Mouse (Mus musculus) forebrain, embryonic 15.5 days (tissue): ENCODE measurements around the gene Lelp1. TPM values are rescaled to one million over a fixed set of nuclear protein-coding genes. Genes with fewer than 3 reads are reported as not detected.
A peak's percentile ranks its signal among the peaks of the same experiment; 100 is the strongest.

Source experiments
- ATAC-seq: fragments of 200-750 bp; cut with Nextera tagmentation; replicated peaks from 2 replicates; pipeline ENCODE4 v1.8.0; 2017; ENCODE audit warnings: mild to moderate bottlenecking, moderate TSS enrichment, moderate library complexity
- H3K27ac ChIP-seq: fragments of 300-500 bp; sonication (generic); replicated peaks from 2 replicates; pipeline ENCODE4 v1.5.1; 2015; ENCODE audit warnings: mild to moderate bottlenecking, inconsistent platforms
- H3K27me3 ChIP-seq: fragments of 300-500 bp; sonication (generic); 2 replicates; pipeline ENCODE4 v1.6.1; 2015; ENCODE audit warnings: inconsistent platforms
- H3K36me3 ChIP-seq: fragments of 300-500 bp; sonication (generic); 2 replicates; pipeline ENCODE4 v1.6.1; 2015; ENCODE audit warnings: mild to moderate bottlenecking, inconsistent platforms
- H3K4me1 ChIP-seq: fragments of 300-500 bp; sonication (generic); 2 replicates; pipeline ENCODE4 v1.6.1; 2015; ENCODE audit warnings: inconsistent platforms
- H3K4me2 ChIP-seq: fragments of 300-500 bp; sonication (generic); replicated peaks from 2 replicates; pipeline ENCODE4 v1.6.1; 2015; ENCODE audit warnings: mild to moderate bottlenecking, inconsistent platforms
- H3K4me3 ChIP-seq: fragments of 300-500 bp; sonication (generic); 2 replicates; pipeline ENCODE4 v1.5.1; 2015; ENCODE audit warnings: mild to moderate bottlenecking, inconsistent platforms
- H3K9ac ChIP-seq: fragments of 300-500 bp; sonication (generic); replicated peaks from 2 replicates; pipeline ENCODE4 v1.6.1; 2015; ENCODE audit warnings: mild to moderate bottlenecking, inconsistent platforms
- H3K9me3 ChIP-seq: fragments of 300-500 bp; sonication (generic); 2 replicates; pipeline ENCODE4 v1.6.1; 2016; ENCODE audit warnings: inconsistent platforms
- WGBS: fragments of 180-500 bp; shearing (Covaris S2); methylation state at CpG from one replicate; pipeline ENCODE4 v1.1.7; 2015; ENCODE audit warnings: mixed read lengths; 5-methylcytosine and 5-hydroxymethylcytosine counted together
- polyA plus RNA-seq: library from polyadenylated mRNA; unstranded; fragments of >200 nt; fragmentation: Nextera tagmentation; extraction: Ambion mirVana; gene quantifications from 2 replicates; pipeline ENCODE4 v1.2.1, GENCODE M21; 2015

Gene Lelp1
- polyA plus RNA-seq: not detected in 2 replicates

DNA sequence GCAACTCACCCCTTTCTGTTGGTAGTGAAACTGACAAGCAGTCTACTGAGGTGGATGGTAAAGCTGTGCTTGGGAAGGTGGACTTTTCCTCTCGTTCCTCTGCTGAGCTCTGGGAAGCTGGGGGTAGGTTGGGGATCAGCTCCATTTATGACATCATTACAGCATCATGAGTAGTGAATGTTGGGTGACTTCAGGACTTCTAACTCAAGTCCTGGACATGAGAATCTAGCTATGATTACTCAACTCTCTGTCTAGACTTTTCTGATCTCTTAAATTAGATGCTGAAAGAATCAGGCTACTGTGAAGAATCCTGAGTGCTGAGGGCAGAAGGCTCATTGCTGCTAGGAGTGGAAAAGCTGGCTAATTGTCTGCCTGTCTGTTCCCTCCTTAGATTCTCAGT, at the start of gene Lelp1:
Gene Lelp1 (minus strand): TSS at position 101 of the 400 bp plus-strand sequence.
- WGBS: 72% methylated on average over 1 of the region's 1 CpGs
- no peak for ATAC-seq
- H3K27me3 ChIP-seq: no peaks in the 10 kb centered on the region
- H3K4me2 ChIP-seq: no peak within 1 kb of the TSS
- no peaks in the 10 kb centered on the region for H3K9me3 ChIP-seq
- H3K27ac ChIP-seq: no peak within 1 kb of the TSS
- no peak within 1 kb of the TSS for H3K9ac ChIP-seq
- no peaks in the 10 kb centered on the region for H3K4me1 ChIP-seq
- H3K4me3 ChIP-seq: no peak within 1 kb of the TSS
- no peaks in the 10 kb centered on the region for H3K36me3 ChIP-seq

DNA sequence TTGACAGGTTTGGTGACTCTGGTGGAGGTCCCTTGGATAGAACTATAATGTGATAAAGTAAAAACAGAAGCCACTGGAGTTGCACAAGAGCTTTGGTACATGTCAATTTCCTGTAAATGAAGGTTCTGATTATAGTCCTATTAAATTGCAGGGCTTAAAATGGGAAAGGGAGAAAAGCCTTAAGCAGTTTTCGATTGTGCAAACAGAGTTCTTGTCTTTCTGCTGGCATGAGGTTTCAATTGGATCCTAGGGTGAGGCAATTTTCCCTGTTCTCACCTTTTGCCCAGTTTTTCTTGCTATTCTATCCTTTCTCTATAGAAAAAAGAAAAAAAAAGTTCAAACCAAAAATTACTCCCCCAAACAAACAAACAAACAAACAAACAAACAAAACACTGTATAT, 34.3 kb upstream of the Lelp1 start:
- Histone ChIP-seq H3K4me2 (no peak overlapping the region), H3K9ac (no peak overlapping the region), H3K27ac (no peak overlapping the region), H3K36me3 (no peaks in the 10 kb centered on the region), H3K4me3 (no peak overlapping the region), H3K4me1 (no peaks in the 10 kb centered on the region), H3K9me3 (no peaks in the 10 kb centered on the region), H3K27me3 (no peaks in the 10 kb centered on the region)
- no peak for ATAC-seq
- WGBS: 82% methylated on average over 1 of the region's 1 CpGs

GRCm38 (mm10) chr3:92169847-92170246, 27.3 kb upstream of the Lelp1 start:
- no peaks in the 10 kb centered on the region for H3K27me3 ChIP-seq
- H3K36me3 ChIP-seq: no peaks in the 10 kb centered on the region
- WGBS: 89% methylated on average over 3 of the region's 3 CpGs
- H3K4me2 ChIP-seq: no peak overlapping the region
- no peaks in the 10 kb centered on the region for H3K9me3 ChIP-seq
- H3K27ac ChIP-seq: no peak overlapping the region
- H3K9ac ChIP-seq: no peak overlapping the region
- no peaks in the 10 kb centered on the region for H3K4me1 ChIP-seq
- no peak overlapping the region for H3K4me3 ChIP-seq
- no peak for ATAC-seq

GRCm38 (mm10) chr3:92153322-92153721, 10.8 kb upstream of the Lelp1 start:
- no peak overlapping the region for H3K4me3 ChIP-seq
- no peak overlapping the region for H3K4me2 ChIP-seq
- H3K36me3 ChIP-seq: no peaks in the 10 kb centered on the region
- no peaks in the 10 kb centered on the region for H3K4me1 ChIP-seq
- no peaks in the 10 kb centered on the region for H3K9me3 ChIP-seq
- 0 out of 2 replicates have a peak, but pooled peaks have one; percentile 27 for ATAC-seq
- no peak overlapping the region for H3K9ac ChIP-seq
- no peak overlapping the region for H3K27ac ChIP-seq
- no peaks in the 10 kb centered on the region for H3K27me3 ChIP-seq

DNA sequence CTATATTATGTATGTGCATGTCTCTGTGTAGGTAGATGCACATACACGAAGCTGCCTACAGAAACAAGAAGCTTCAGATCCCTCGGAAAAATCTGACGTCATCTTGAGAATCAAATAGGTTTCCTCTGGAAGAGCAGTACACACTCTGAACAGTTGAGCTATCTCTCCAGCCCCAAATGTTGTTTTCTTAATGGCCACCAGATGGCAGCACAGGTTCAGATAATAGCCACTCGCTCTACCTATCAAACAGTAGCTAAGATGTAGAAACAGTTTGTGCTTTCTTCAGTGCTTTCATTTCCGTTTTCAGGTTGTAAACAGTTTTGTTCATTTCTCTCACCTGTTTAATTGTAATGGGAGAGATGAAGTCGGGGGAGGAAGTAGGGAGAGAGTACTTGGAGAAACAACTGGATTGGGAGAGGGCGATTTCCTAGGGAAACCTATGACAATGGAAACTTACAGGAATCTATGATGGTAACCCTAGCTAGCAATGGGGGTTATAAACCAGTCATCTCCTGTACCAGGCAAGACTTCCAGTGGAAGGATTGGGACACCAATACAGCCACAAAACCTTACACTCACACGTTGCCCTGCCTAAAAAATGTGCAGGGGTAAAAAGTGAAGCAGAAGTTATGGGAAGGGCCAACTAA, 8.2 kb upstream of the Lelp1 start:
- Histone ChIP-seq H3K36me3 (no peaks in the 10 kb centered on the region), H3K27ac (no peak overlapping the region), H3K4me1 (no peaks in the 10 kb centered on the region), H3K9ac (no peak overlapping the region), H3K4me3 (no peak overlapping the region), H3K27me3 (no peaks in the 10 kb centered on the region), H3K4me2 (no peak overlapping the region), H3K9me3 (no peaks in the 10 kb centered on the region)
- WGBS: 24% methylated on average over 8 of the region's 8 CpGs
- ATAC-seq: peak; percentile 95

DNA sequence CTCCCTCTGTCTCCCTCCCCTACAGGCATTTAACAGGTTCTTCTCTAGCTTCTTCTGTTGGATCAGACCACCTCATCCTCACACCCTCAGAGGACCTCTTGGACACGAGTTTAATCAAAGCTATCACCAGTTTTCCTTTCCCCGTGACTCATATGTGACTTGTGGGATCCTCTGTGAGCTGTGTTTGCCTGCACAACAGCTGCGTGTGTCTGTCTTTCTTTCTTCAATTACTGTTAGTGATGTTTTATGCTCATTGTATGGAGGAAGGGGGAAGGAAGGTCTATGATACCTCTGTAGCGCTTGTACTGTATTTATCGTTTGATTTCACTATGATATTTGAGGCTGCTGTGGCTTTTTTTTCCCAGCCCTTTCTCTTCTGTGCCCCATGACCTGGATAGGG, 5.4 kb upstream of the Lelp1 start:
- Histone ChIP-seq H3K9me3 (no peaks in the 10 kb centered on the region), H3K27ac (no peak overlapping the region), H3K36me3 (no peaks in the 10 kb centered on the region), H3K9ac (no peak overlapping the region), H3K27me3 (no peaks in the 10 kb centered on the region), H3K4me3 (no peak overlapping the region), H3K4me2 (no peak overlapping the region), H3K4me1 (no peaks in the 10 kb centered on the region)
- WGBS: 83% methylated on average over 5 of the region's 5 CpGs
- ATAC-seq: no peak

DNA sequence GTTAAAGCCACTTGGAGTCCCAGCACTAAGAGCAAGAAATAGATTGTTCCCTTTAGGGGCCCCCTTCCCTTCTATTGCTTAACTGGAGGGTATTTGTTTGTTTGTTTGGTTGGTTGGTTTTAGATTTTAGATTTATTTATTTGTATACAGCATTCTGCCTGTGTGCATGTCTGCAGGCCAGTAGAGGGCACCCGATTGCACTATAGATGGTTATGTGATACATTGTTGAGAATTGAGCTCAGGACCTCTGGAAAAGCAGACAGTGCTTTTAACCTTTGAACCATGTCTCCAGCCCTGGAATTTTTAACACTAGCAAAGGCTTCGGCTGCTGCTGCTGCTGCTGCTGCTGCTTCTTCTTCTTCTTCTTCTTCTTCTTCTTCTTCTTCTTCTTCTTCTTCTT, 4.9 kb upstream of the Lelp1 start:
- Histone ChIP-seq H3K36me3 (no peaks in the 10 kb centered on the region), H3K9ac (no peak overlapping the region), H3K27me3 (no peaks in the 10 kb centered on the region), H3K4me2 (no peak overlapping the region), H3K4me3 (no peak overlapping the region), H3K4me1 (no peaks in the 10 kb centered on the region), H3K9me3 (no peaks in the 10 kb centered on the region), H3K27ac (no peak overlapping the region)
- ATAC-seq: no peak
- 62% methylated on average over 2 of the region's 2 CpGs for WGBS

GRCm38 (mm10) chr3:92123847-92124246, 18.7 kb downstream of the Lelp1 start, which contains the start of gene Prr9:
Gene Prr9, minus strand, starts transcription at chr3:92123947.
- Histone ChIP-seq H3K27ac (no peak within 1 kb of the TSS), H3K4me1 (no peaks in the 10 kb centered on the region), H3K9me3 (no peaks in the 10 kb centered on the region), H3K4me3 (no peak within 1 kb of the TSS), H3K36me3 (no peaks in the 10 kb centered on the region), H3K4me2 (no peak within 1 kb of the TSS), H3K27me3 (no peaks in the 10 kb centered on the region), H3K9ac (no peak within 1 kb of the TSS)
- ATAC-seq: no peak
- WGBS: 84% methylated on average over 5 of the region's 5 CpGs

DNA sequence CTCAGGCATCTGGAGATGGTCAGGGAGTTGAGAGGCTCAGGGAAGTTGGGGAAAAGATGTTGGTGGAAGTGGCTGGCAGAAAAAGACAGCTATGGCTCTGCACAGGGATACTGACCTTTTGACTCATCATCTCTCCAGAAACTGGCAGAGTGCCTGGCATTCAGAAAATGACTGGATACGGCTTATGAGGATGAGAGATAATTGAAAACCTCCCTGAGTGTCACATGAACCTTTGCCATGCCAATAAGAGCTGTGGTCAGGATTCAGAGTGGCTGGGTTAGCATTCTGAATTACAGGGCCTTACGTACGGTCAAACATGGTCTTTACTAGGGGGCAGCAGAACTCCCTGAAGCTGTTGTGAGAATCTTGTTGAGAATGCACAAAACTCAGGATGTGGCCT, 21.6 kb downstream of the Lelp1 start:
- H3K36me3 ChIP-seq: no peaks in the 10 kb centered on the region
- 82% methylated on average over 3 of the region's 3 CpGs for WGBS
- no peak overlapping the region for H3K9ac ChIP-seq
- ATAC-seq: no peak
- no peaks in the 10 kb centered on the region for H3K9me3 ChIP-seq
- H3K27ac ChIP-seq: no peak overlapping the region
- no peaks in the 10 kb centered on the region for H3K27me3 ChIP-seq
- H3K4me3 ChIP-seq: no peak overlapping the region
- H3K4me2 ChIP-seq: no peak overlapping the region
- H3K4me1 ChIP-seq: no peaks in the 10 kb centered on the region

GRCm38 (mm10) chr3:92117930-92118329, 24.6 kb downstream of the Lelp1 start:
- WGBS: 34% methylated on average over 3 of the region's 3 CpGs
- H3K9ac ChIP-seq: no peak overlapping the region
- H3K36me3 ChIP-seq: no peaks in the 10 kb centered on the region
- no peaks in the 10 kb centered on the region for H3K9me3 ChIP-seq
- no peak overlapping the region for H3K27ac ChIP-seq
- no peaks in the 10 kb centered on the region for H3K27me3 ChIP-seq
- no peaks in the 10 kb centered on the region for H3K4me1 ChIP-seq
- ATAC-seq: peak; percentile 26; the same call in 1 of the 2 replicates
- H3K4me2 ChIP-seq: no peak overlapping the region
- H3K4me3 ChIP-seq: no peak overlapping the region

DNA sequence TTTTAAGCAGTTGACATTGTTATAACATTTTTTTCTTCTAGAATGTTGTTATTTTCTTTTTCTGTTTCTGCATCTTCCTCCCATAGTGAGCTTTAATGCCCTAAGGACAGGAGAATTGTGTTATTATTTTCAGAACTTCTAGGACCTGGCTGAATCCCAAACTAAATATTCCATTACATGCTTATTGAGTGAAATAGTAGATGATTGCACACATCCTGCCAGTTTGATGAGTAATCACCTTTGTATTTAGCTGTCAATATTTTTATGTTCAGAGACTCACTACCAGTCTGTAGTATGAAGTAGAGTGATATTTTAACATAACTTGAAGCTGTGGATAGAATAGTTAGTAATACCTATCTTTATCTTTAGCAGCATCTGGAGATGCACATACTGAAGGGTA, 31.0 kb downstream of the Lelp1 start:
- H3K27me3 ChIP-seq: no peaks in the 10 kb centered on the region
- H3K4me1 ChIP-seq: no peaks in the 10 kb centered on the region; the same call in 1 of the 2 replicates
- H3K4me2 ChIP-seq: no peak overlapping the region
- no peak overlapping the region for H3K9ac ChIP-seq
- H3K36me3 ChIP-seq: no peaks in the 10 kb centered on the region
- H3K9me3 ChIP-seq: no peaks in the 10 kb centered on the region
- H3K27ac ChIP-seq: no peak overlapping the region
- no peak overlapping the region for H3K4me3 ChIP-seq
- ATAC-seq: no peak

DNA sequence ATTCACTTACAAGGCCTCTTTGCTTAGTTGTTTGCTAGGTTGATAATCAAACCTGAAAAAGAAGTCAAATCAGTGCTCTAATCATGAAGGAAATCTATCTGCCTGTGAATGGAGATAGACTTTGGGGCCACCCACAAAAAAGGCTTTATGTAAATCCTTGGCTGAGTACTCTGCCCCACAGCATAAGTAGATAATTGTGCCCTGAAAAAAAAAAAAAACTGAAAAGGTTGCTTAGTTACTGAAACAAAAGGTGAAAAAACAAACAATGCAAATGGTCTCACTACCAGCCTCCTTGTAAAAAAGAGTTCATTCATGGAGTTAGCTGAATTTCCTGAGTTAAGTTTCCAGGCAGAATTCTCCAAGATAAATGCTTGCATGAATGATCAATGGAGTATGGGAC, 31.8 kb downstream of the Lelp1 start:
- ATAC-seq: no peak

DNA sequence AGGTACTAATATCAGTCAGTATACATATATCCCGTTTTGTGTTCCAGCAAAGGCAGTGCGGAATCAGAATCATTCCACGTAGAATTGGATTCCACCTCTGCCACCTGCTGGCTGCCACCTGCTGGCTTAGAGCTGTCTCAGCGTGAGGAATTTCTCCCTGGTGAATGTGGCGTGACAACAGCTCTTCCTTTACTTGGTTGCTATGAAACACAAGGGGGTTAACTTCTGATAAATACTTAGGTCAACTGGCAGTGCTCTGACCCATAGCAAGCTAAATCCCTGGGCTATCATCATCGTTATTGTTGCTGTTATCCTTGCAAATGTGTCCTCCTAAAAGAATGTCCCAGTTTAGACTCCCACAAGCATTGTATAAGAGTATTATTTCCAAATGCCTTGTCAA, 36.0 kb downstream of the Lelp1 start:
- WGBS: 10% methylated on average over 6 of the region's 6 CpGs
- no peaks in the 10 kb centered on the region for H3K27me3 ChIP-seq
- H3K9ac ChIP-seq: no peak overlapping the region
- H3K27ac ChIP-seq: no peak overlapping the region
- no peaks in the 10 kb centered on the region; the same call in 1 of the 2 replicates for H3K4me1 ChIP-seq
- no peak overlapping the region for H3K4me3 ChIP-seq
- H3K4me2 ChIP-seq: no peak overlapping the region
- no peaks in the 10 kb centered on the region for H3K9me3 ChIP-seq
- H3K36me3 ChIP-seq: no peaks in the 10 kb centered on the region
- no peak for ATAC-seq

More for the DNA sequence above, 31.8 kb downstream of the Lelp1 start:
- Histone ChIP-seq H3K9me3 (no peaks in the 10 kb centered on the region), H3K4me1 (no peaks in the 10 kb centered on the region; the same call in 1 of the 2 replicates), H3K4me3 (no peak overlapping the region), H3K36me3 (no peaks in the 10 kb centered on the region), H3K27me3 (no peaks in the 10 kb centered on the region), H3K9ac (no peak overlapping the region), H3K4me2 (no peak overlapping the region), H3K27ac (no peak overlapping the region)
